Mouse (Mus musculus): ENCODE measurements at regions not wholly inside any gene's neighbourhood (a gene's known extent, or its start where the extent isn't known, plus 50 kb on each side); places are given as distances from the start of the nearest gene placed in this dataset.

- no peak for TF ChIP-seq POLR2A (IDR thresholded peaks at IDR 0.05; ENCODE audit: insufficient read depth, low read depth, low read length)
- no peak for TF ChIP-seq CTCF (IDR thresholded peaks at IDR 0.05; ENCODE audit: insufficient read depth, low read depth, low read length)
- H3K4me3 ChIP-seq (ENCODE audit: insufficient read depth, low read depth, low read length) = no peak overlapping the region
- H3K4me1 ChIP-seq (ENCODE audit: control insufficient read depth, insufficient read depth, low read length) = peaks cover 8% of the 10 kb centered on the region; the same call in 1 of the 2 replicates
- no peak overlapping the region for H3K27ac ChIP-seq (ENCODE audit: insufficient read depth, low read depth, low read length)
- 60% methylated on average over 11 of the region's 11 CpGs for WGBS
Measured at GRCm38 (mm10) chr4:81762592-81763229, 320.1 kb upstream of the Mpdz start.

GRCm38 (mm10) chr4:81757905-81758304 is 315.3 kb upstream of the Mpdz start:
- Histone ChIP-seq H3K4me1 (ENCODE audit: control insufficient read depth, insufficient read depth, low read length) (peaks cover 2% of the 10 kb centered on the region; the same call in 1 of the 2 replicates), H3K27ac (ENCODE audit: insufficient read depth, low read depth, low read length) (no peak overlapping the region), H3K4me3 (ENCODE audit: insufficient read depth, low read depth, low read length) (no peak overlapping the region)
- TF ChIP-seq CTCF (IDR thresholded peaks at IDR 0.05; ENCODE audit: insufficient read depth, low read depth, low read length) (no peak), POLR2A (IDR thresholded peaks at IDR 0.05; ENCODE audit: insufficient read depth, low read depth, low read length) (no peak)
- 42% methylated on average over 1 of the region's 1 CpGs for WGBS

- Histone ChIP-seq H3K4me3 (ENCODE audit: insufficient read depth, low read depth, low read length) (no peak overlapping the region), H3K27ac (ENCODE audit: insufficient read depth, low read depth, low read length) (no peak overlapping the region), H3K4me1 (ENCODE audit: control insufficient read depth, insufficient read depth, low read length) (peaks cover 6% of the 10 kb centered on the region)
- TF ChIP-seq POLR2A (IDR thresholded peaks at IDR 0.05; ENCODE audit: insufficient read depth, low read depth, low read length) = no peak
- TF ChIP-seq CTCF (IDR thresholded peaks at IDR 0.05; ENCODE audit: insufficient read depth, low read depth, low read length) = no peak
- WGBS = 56% methylated on average over 18 of the region's 18 CpGs
Measured at GRCm38 (mm10) chr4:81744629-81745509, 302.3 kb upstream of the Mpdz start.

GRCm38 (mm10) chr4:81743978-81744628 is 301.5 kb upstream of the Mpdz start:
- TF ChIP-seq POLR2A (IDR thresholded peaks at IDR 0.05; ENCODE audit: insufficient read depth, low read depth, low read length) (no peak), CTCF (IDR thresholded peaks at IDR 0.05; ENCODE audit: insufficient read depth, low read depth, low read length) (no peak)
- H3K27ac ChIP-seq (ENCODE audit: insufficient read depth, low read depth, low read length) = no peak overlapping the region
- WGBS = 30% methylated on average over 8 of the region's 8 CpGs
- no peak overlapping the region for H3K4me3 ChIP-seq (ENCODE audit: insufficient read depth, low read depth, low read length)
- H3K4me1 ChIP-seq (ENCODE audit: control insufficient read depth, insufficient read depth, low read length) = peaks cover 6% of the 10 kb centered on the region

DNA sequence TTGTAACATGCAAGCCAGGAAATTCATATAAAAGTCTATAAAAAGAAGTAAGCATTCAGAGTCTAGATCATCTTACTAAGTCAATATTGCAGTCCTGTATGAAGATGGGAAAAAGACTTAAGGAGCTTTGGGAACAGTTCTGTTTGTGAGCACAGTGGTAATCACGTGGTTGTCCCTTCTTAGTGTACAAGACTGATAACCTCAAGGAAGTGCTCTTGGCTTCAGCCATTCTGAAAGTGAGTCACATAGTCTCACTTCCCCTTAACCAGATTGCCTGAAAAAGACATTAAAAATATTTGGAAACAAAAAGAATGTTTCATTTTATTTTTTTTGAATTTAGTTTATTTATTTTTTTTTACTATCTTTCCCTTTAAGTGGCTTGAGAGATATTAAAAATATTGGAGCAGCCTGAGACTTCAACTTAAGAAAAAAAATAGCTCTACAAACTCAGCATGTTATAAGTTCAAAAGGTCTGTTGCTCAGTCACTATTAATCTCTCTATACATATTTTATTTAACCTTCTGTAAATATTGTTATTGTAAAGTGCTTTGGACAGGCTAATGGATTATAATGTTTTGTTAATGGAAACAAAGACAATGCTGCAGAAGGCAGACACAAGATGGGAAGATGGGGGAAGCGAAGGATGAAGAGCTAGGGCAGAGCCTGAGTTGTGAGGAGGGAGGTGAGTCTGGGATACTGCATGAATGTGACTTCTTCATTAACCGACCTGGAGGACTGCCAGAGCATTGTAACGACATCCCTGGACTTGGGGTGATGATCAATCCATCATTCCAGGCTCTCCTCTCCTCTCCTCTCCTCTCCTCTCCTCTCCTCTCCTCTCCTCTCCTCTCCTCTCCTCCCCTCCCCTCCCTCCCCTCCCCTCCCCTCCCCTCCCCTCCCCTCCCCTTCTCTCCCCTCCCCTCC is 300.2 kb upstream of the Mpdz start:
- Histone ChIP-seq H3K4me1 (ENCODE audit: control insufficient read depth, insufficient read depth, low read length) (peaks cover 6% of the 10 kb centered on the region), H3K27ac (ENCODE audit: insufficient read depth, low read depth, low read length) (no peak overlapping the region), H3K4me3 (ENCODE audit: insufficient read depth, low read depth, low read length) (no peak overlapping the region)
- TF ChIP-seq CTCF (IDR thresholded peaks at IDR 0.05; ENCODE audit: insufficient read depth, low read depth, low read length) (no peak), POLR2A (IDR thresholded peaks at IDR 0.05; ENCODE audit: insufficient read depth, low read depth, low read length) (no peak)
- 67% methylated on average over 4 of the region's 4 CpGs for WGBS

GRCm38 (mm10) chr4:81734391-81734790 is 291.8 kb upstream of the Mpdz start:
- H3K4me3 ChIP-seq (ENCODE audit: insufficient read depth, low read depth, low read length) = no peak overlapping the region
- 95% methylated on average over 2 of the region's 2 CpGs for WGBS
- no peak overlapping the region for H3K27ac ChIP-seq (ENCODE audit: insufficient read depth, low read depth, low read length)
- TF ChIP-seq CTCF (IDR thresholded peaks at IDR 0.05; ENCODE audit: insufficient read depth, low read depth, low read length) (no peak), POLR2A (IDR thresholded peaks at IDR 0.05; ENCODE audit: insufficient read depth, low read depth, low read length) (no peak)
- no peaks in the 10 kb centered on the region for H3K4me1 ChIP-seq (ENCODE audit: control insufficient read depth, insufficient read depth, low read length)

DNA sequence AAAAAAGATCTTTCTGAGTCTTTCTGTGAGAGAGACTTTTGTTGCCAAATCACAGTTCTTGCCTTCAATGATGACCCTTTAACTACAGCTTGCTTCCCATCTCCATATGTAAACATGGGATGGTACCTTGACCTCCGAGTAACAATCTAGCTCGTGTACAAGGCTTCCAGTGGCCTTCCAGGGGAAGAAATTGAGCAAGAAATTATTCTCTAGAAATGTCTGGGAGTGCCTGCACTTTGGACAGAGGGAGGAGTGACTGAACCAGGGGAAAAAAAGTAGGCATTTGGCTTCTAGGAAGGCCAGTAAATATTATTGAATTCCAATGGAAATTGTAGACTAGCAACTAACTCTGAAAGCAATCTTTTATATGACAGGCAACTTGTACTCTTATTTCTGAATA is 287.8 kb upstream of the Mpdz start:
- WGBS = 92% methylated on average over 2 of the region's 2 CpGs

DNA sequence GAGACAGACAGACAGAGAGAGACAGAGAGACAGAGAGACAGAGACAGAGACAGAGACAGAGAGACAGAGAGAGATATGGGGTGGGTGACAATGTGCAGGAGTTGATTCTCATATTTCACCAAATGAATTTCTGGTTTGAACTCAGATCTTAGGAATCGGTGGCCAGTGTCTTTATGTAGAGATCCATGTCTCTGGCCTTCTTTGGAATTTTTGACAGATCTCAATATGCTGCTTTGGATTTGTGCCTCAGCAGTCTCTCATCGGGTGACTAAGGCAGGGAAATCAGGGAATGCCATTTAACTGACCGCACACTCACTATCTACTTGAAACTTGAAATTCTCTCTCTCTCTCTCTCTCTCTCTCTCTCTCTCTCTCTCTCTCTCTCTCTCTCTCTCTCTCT is 286.3 kb upstream of the Mpdz start:
- no peak for TF ChIP-seq POLR2A (IDR thresholded peaks at IDR 0.05; ENCODE audit: insufficient read depth, low read depth, low read length)
- no peak for TF ChIP-seq CTCF (IDR thresholded peaks at IDR 0.05; ENCODE audit: insufficient read depth, low read depth, low read length)
- no peak overlapping the region for H3K27ac ChIP-seq (ENCODE audit: insufficient read depth, low read depth, low read length)
- H3K4me3 ChIP-seq (ENCODE audit: insufficient read depth, low read depth, low read length) = no peak overlapping the region
- WGBS = 79% methylated on average over 3 of the region's 3 CpGs
- peaks cover 6% of the 10 kb centered on the region for H3K4me1 ChIP-seq (ENCODE audit: control insufficient read depth, insufficient read depth, low read length)

More for the DNA sequence above, 287.8 kb upstream of the Mpdz start:
- Histone ChIP-seq H3K27ac (ENCODE audit: insufficient read depth, low read depth, low read length) (no peak overlapping the region), H3K4me1 (ENCODE audit: control insufficient read depth, insufficient read depth, low read length) (peaks cover 6% of the 10 kb centered on the region), H3K4me3 (ENCODE audit: insufficient read depth, low read depth, low read length) (no peak overlapping the region)
- TF ChIP-seq POLR2A (IDR thresholded peaks at IDR 0.05; ENCODE audit: insufficient read depth, low read depth, low read length) (no peak), CTCF (IDR thresholded peaks at IDR 0.05; ENCODE audit: insufficient read depth, low read depth, low read length) (no peak)

Data from olfactory bulb, adult 2 months (tissue).